Mouse (Mus musculus): Measurements from ENCODE around the gene Elf1. TPM values are rescaled to one million over a fixed set of nuclear protein-coding genes. Genes with fewer than 3 reads are reported as not detected.

The Elf1 gene
- polyA plus RNA-seq, 1 experiment from 2014 or later: 1.9 TPM

GRCm38 (mm10) chr14:79564784-79565183 lies 83.8 kb downstream of the Elf1 start:
- Histone ChIP-seq H3K27ac (ENCODE audit: low read depth, low read length) (no peak overlapping the region), H3K4me1 (ENCODE audit: control insufficient read depth, insufficient read depth, low read length) (no peaks in the 10 kb centered on the region), H3K9me3 (replicated peaks; ENCODE audit: control insufficient read depth, low read length) (no peaks in the 10 kb centered on the region), H3K9ac (ENCODE audit: low read length) (no peak overlapping the region), H3K4me3 (ENCODE audit: low read depth, low read length) (no peak overlapping the region), H3K27me3 (replicated peaks; ENCODE audit: control insufficient read depth, insufficient read depth, low read length) (no peaks in the 10 kb centered on the region), H3K36me3 (ENCODE audit: control insufficient read depth, insufficient read depth, low read length) (no peaks in the 10 kb centered on the region), H3K4me2 (ENCODE audit: low read length) (no peak overlapping the region)
- ATAC-seq (no peak), DNase-seq (ENCODE audit: low spot score) (no peak)
- WGBS: 67% methylated on average over 6 of the region's 6 CpGs

DNA sequence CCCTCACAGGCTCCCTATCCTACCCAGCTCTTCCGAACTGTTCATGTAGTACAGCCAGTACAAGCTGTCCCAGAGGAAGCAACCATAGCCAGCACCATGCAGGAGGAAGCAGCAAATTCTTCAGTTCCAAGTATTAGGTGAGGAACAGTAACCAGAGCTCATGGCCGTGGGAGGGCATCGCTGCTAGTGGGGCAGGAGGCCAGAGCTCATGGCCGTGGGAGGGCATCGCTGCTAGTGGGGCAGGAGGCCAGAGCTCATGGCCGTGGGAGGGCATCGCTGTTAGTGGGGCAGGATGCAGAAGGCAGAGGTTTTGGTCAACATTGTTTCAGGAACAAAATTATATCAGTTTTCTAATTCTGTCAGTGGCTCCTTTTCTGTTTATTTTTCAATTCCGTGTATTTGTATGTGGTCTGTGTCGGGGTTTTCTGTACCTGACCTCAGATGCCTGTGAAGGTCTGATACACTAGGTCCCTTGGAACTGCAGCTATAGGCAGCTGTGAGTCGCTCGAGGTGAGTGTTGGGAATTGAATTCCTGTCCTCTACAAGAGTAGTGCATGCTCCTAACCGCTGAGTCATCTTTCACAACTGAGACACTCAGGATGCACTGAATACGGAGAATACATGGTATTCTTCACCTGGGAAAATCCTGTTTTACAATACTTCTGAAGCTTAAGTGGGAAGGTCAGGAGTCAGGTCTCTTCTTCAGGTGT lies 92.6 kb downstream of the Elf1 start:
- ATAC-seq: no peak
- WGBS: 92% methylated on average over 13 of the region's 13 CpGs

DNA sequence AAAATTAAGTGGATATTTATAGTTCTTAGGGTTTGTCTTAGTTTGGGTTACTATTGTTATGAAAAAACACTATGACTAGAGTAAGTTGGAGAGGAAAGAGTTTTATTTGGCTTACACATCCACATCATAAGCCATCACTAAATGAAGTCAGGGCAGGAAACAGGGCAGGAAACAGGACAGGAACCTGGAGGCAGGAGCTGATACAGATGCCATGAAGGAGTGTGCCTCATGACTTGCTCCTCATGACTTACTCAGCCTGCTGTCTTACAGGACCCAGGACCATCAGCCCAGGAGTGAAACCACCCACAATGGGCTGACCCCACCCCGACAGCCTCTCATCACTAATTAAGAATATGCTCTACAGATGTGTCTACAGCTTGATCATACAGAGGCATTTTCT lies 93.4 kb downstream of the Elf1 start:
- no peak overlapping the region for H3K27ac ChIP-seq (ENCODE audit: low read depth, low read length)
- H3K9ac ChIP-seq (ENCODE audit: low read length): no peak overlapping the region
- ATAC-seq (no peak), DNase-seq (ENCODE audit: low spot score) (no peak)
- peaks cover 3% of the 10 kb centered on the region; the same call in 1 of the 2 replicates for H3K36me3 ChIP-seq (ENCODE audit: control insufficient read depth, insufficient read depth, low read length)
- H3K27me3 ChIP-seq (replicated peaks; ENCODE audit: control insufficient read depth, insufficient read depth, low read length): no peaks in the 10 kb centered on the region
- no peaks in the 10 kb centered on the region for H3K4me1 ChIP-seq (ENCODE audit: control insufficient read depth, insufficient read depth, low read length)
- no peaks in the 10 kb centered on the region for H3K9me3 ChIP-seq (replicated peaks; ENCODE audit: control insufficient read depth, low read length)
- H3K4me3 ChIP-seq (ENCODE audit: low read depth, low read length): no peak overlapping the region
- no peak overlapping the region for H3K4me2 ChIP-seq (ENCODE audit: low read length)
- 89% methylated on average over 1 of the region's 1 CpGs for WGBS

More for the DNA sequence above, 92.6 kb downstream of the Elf1 start:
- Histone ChIP-seq H3K4me3 (ENCODE audit: low read depth, low read length) (no peak overlapping the region), H3K36me3 (ENCODE audit: control insufficient read depth, insufficient read depth, low read length) (peaks cover 3% of the 10 kb centered on the region; the same call in 1 of the 2 replicates), H3K27ac (ENCODE audit: low read depth, low read length) (no peak overlapping the region), H3K9me3 (replicated peaks; ENCODE audit: control insufficient read depth, low read length) (no peaks in the 10 kb centered on the region), H3K9ac (ENCODE audit: low read length) (no peak overlapping the region), H3K4me1 (ENCODE audit: control insufficient read depth, insufficient read depth, low read length) (no peaks in the 10 kb centered on the region), H3K27me3 (replicated peaks; ENCODE audit: control insufficient read depth, insufficient read depth, low read length) (no peaks in the 10 kb centered on the region), H3K4me2 (ENCODE audit: low read length) (no peak overlapping the region)
- DNase-seq (ENCODE audit: low spot score): no peak

DNA sequence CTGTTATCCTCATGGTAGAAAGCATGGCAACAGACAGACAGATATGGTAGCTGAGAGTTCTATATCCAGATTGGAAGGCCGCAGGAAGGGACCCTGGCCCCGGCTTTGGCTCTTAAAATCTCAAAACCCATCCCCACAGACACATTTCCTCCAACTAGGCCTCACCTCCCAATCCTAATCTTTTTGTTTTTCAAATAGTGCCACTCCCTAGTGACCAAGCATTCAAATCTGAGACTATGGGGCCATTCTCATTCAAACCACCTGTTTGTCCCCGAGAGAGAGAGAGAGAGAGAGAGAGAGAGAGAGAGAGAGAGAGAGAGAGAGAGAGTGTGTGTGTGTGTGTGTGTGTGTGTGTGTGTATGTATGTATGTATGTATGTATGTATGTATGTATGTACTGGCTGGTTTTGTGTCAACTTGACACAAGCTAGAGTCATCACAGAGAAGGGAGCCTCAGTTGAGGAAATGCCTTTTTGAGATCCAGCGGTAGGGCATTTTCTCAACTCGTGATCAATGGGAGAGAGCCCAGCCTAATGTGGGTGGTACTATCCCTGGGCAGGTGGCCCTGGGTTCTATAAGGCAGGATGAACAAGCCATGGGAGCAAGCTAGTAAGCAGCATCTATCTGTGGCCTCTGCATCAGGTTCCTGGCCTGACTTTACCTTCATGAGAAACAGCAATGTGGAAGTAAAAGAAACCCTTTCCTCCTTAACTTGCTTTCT lies 102.7 kb downstream of the Elf1 start:
- H3K9ac ChIP-seq (ENCODE audit: low read length): no peak overlapping the region
- no peak for ATAC-seq
- WGBS: 86% methylated on average over 5 of the region's 5 CpGs
- H3K4me3 ChIP-seq (ENCODE audit: low read depth, low read length): no peak overlapping the region
- no peak overlapping the region for H3K27ac ChIP-seq (ENCODE audit: low read depth, low read length)
- 0 out of 2 replicates have a peak, but pooled peaks cover 6% of the 10 kb centered on the region for H3K36me3 ChIP-seq (ENCODE audit: control insufficient read depth, insufficient read depth, low read length)
- H3K27me3 ChIP-seq (replicated peaks; ENCODE audit: control insufficient read depth, insufficient read depth, low read length): no peaks in the 10 kb centered on the region
- no peaks in the 10 kb centered on the region for H3K9me3 ChIP-seq (replicated peaks; ENCODE audit: control insufficient read depth, low read length)
- peaks cover 10% of the 10 kb centered on the region for H3K4me1 ChIP-seq (ENCODE audit: control insufficient read depth, insufficient read depth, low read length)
- DNase-seq (ENCODE audit: low spot score): no peak
- no peak overlapping the region for H3K4me2 ChIP-seq (ENCODE audit: low read length)

DNA sequence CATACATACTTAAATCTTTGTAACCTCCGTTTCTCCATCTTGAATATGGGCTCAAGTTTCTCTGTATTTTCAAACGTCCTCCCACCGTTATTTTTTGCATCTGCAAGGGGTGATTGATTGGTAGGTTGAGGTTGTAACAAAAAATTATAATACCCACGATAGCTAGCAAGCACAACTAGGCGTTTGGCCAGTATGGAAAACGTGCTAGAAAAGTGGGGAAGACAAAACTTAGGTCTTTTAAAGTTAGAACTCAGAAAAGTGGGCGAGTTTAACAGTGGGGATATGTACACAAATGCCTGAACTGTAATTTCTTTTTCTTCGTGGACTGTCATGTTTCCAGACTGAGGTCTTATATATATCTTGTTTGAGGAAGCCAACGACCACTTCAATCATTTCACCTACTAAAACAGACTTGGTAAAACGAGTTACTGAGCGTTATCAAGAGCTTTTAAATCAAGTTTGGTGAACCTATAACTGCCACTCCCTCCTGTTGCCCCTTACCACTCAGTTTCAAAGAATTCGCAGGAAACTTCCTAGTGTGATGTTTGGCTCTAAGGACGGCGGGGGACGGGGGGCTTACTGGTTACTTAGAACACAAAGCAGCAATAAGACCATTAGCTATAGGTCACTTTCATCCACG lies 105.6 kb downstream of the Elf1 start:
- DNase-seq (ENCODE audit: low spot score) (no peak), ATAC-seq (no peak)
- peak overlapping the region; percentile 60; the same call in 1 of the 2 replicates for H3K9ac ChIP-seq (ENCODE audit: low read length)
- WGBS: 39% methylated on average over 16 of the region's 16 CpGs
- no peaks in the 10 kb centered on the region for H3K9me3 ChIP-seq (replicated peaks; ENCODE audit: control insufficient read depth, low read length)
- H3K36me3 ChIP-seq (ENCODE audit: control insufficient read depth, insufficient read depth, low read length): no peaks in the 10 kb centered on the region
- H3K4me1 ChIP-seq (ENCODE audit: control insufficient read depth, insufficient read depth, low read length): peaks cover 17% of the 10 kb centered on the region
- no peaks in the 10 kb centered on the region for H3K27me3 ChIP-seq (replicated peaks; ENCODE audit: control insufficient read depth, insufficient read depth, low read length)
- peak overlapping the region; percentile 96 for H3K27ac ChIP-seq (ENCODE audit: low read depth, low read length)
- peak overlapping the region; percentile 53 for H3K4me2 ChIP-seq (ENCODE audit: low read length)
- H3K4me3 ChIP-seq (ENCODE audit: low read depth, low read length): peak overlapping the region; percentile 59

- Histone ChIP-seq H3K4me1 (ENCODE audit: control insufficient read depth, insufficient read depth, low read length) (peaks cover 17% of the 10 kb centered on the region), H3K27me3 (replicated peaks; ENCODE audit: control insufficient read depth, insufficient read depth, low read length) (no peaks in the 10 kb centered on the region), H3K36me3 (ENCODE audit: control insufficient read depth, insufficient read depth, low read length) (no peaks in the 10 kb centered on the region), H3K9ac (ENCODE audit: low read length) (peak within 1 kb of the TSS; percentile 60), H3K4me2 (ENCODE audit: low read length) (peak within 1 kb of the TSS; percentile 59), H3K4me3 (ENCODE audit: low read depth, low read length) (peak within 1 kb of the TSS; percentile 59), H3K9me3 (replicated peaks; ENCODE audit: control insufficient read depth, low read length) (no peaks in the 10 kb centered on the region), H3K27ac (ENCODE audit: low read depth, low read length) (peak within 1 kb of the TSS; percentile 96)
- ATAC-seq: peak; percentile 99
- peak; percentile 98 for DNase-seq (ENCODE audit: low spot score)
- under 1% methylated on average over 57 of the region's 60 CpGs for WGBS
These were observed 106.3 kb downstream of the Elf1 start, which contains the start of gene Sugt1 for GRCm38 (mm10) chr14:79587139-79587851. Gene Sugt1, plus strand, starts transcription at chr14:79587691.

DNA sequence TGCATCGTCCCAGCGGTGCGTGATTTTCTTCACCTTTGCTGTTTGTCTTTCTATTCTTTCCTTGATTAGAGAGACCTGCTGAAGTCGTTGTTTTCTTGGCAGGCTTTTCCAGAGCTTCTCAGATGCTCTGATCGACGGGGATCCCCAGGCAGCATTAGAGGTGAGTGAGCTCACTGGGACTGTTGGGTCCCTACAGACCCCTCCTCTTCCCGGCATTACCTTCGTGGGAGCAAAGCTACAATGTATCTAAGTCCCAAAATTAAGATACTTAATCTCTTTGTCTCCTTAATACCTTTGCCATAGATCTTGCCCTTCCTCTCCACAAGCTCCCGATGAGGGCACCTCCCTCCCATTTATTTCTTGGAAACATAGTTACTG lies 106.8 kb downstream of the Elf1 start:
- Histone ChIP-seq H3K4me1 (ENCODE audit: control insufficient read depth, insufficient read depth, low read length) (peaks cover 17% of the 10 kb centered on the region), H3K36me3 (ENCODE audit: control insufficient read depth, insufficient read depth, low read length) (no peaks in the 10 kb centered on the region), H3K27me3 (replicated peaks; ENCODE audit: control insufficient read depth, insufficient read depth, low read length) (no peaks in the 10 kb centered on the region), H3K9ac (ENCODE audit: low read length) (peak overlapping the region; percentile 60), H3K27ac (ENCODE audit: low read depth, low read length) (peak overlapping the region; percentile 96), H3K4me3 (ENCODE audit: low read depth, low read length) (peak overlapping the region; percentile 59), H3K9me3 (replicated peaks; ENCODE audit: control insufficient read depth, low read length) (no peaks in the 10 kb centered on the region), H3K4me2 (ENCODE audit: low read length) (peak overlapping the region; percentile 59)
- under 1% methylated on average over 9 of the region's 9 CpGs for WGBS
- ATAC-seq: peak; percentile 43
- no peak for DNase-seq (ENCODE audit: low spot score)

DNA sequence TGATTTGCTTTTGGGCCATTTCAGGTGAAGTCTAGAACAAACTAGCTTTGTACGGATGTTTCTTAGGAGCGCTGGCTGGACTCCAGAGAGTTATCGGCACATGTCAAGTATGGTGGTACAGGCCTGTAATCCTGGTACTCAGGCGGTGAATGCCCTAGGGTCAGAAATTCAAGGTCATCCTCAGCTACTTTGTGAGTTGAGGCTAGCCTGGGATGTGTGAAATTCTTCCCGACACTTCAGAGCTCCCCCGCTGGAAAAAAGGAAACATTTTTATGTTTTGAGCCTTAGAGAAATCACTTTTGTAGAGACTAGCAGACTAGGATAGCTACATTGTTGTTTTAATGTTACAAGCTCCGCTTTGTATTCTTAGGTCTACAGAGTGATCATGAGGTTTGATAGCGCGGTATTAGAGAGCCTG lies 107.5 kb downstream of the Elf1 start:
- H3K36me3 ChIP-seq (ENCODE audit: control insufficient read depth, insufficient read depth, low read length): no peaks in the 10 kb centered on the region
- H3K27ac ChIP-seq (ENCODE audit: low read depth, low read length): no peak overlapping the region
- H3K4me1 ChIP-seq (ENCODE audit: control insufficient read depth, insufficient read depth, low read length): peaks cover 17% of the 10 kb centered on the region
- peak overlapping the region; percentile 59 for H3K4me3 ChIP-seq (ENCODE audit: low read depth, low read length)
- ATAC-seq (no peak), DNase-seq (ENCODE audit: low spot score) (no peak)
- H3K9me3 ChIP-seq (replicated peaks; ENCODE audit: control insufficient read depth, low read length): no peaks in the 10 kb centered on the region
- H3K27me3 ChIP-seq (replicated peaks; ENCODE audit: control insufficient read depth, insufficient read depth, low read length): no peaks in the 10 kb centered on the region
- H3K9ac ChIP-seq (ENCODE audit: low read length): peak overlapping the region; percentile 60; the same call in 1 of the 2 replicates
- peak overlapping the region; percentile 59 for H3K4me2 ChIP-seq (ENCODE audit: low read length)
- 91% methylated on average over 9 of the region's 9 CpGs for WGBS
